Mouse (Mus musculus) splenic B cell, adult 2 months (primary cell): ENCODE data around the gene Atp5mpl.

Experiments used
- DNase-seq: peaks from one replicate; pipeline ENCODE4 v3.0.0-alpha.2; 2011; ENCODE audit warnings: low read depth, low spot score
- H3K27me3 ChIP-seq: 2 replicates; pipeline ENCODE4 v1.6.1; 2012; ENCODE audit warnings: mild to moderate bottlenecking, low read length, moderate library complexity, mixed read lengths; ENCODE audit not compliant: control insufficient read depth, poor library complexity, insufficient read depth, severe bottlenecking
- H3K36me3 ChIP-seq: 2 replicates; pipeline ENCODE4 v1.6.1; 2012; ENCODE audit warnings: mild to moderate bottlenecking, low read length, moderate library complexity, mixed read lengths; ENCODE audit not compliant: control insufficient read depth, poor library complexity, insufficient read depth, severe bottlenecking

Atp5mpl gene

GRCm38 (mm10) chr12:111966683-111967173, at the start of gene Atp5mpl:
TSS of gene Atp5mpl (minus strand) at chr12:111966977.
- DNase-seq: peak; percentile 95
- no peaks in the 10 kb centered on the region for H3K27me3 ChIP-seq

GRCm38 (mm10) chr12:112016346-112016745, 49.6 kb upstream of the Atp5mpl start:
- Histone ChIP-seq H3K36me3 (no peaks in the 10 kb centered on the region), H3K27me3 (no peaks in the 10 kb centered on the region)
- DNase-seq: no peak

More at GRCm38 (mm10) chr12:111966683-111967173, at the start of gene Atp5mpl:
- H3K36me3 ChIP-seq: no peaks in the 10 kb centered on the region

GRCm38 (mm10) chr12:112013271-112013801, 46.6 kb upstream of the Atp5mpl start:
- H3K27me3 ChIP-seq: no peaks in the 10 kb centered on the region
- no peaks in the 10 kb centered on the region for H3K36me3 ChIP-seq
- DNase-seq: no peak

- Histone ChIP-seq H3K27me3 (no peaks in the 10 kb centered on the region), H3K36me3 (no peaks in the 10 kb centered on the region)
- no peak for DNase-seq
These were observed 45.9 kb upstream of the Atp5mpl start for GRCm38 (mm10) chr12:112012511-112013270.

GRCm38 (mm10) chr12:112001223-112001622, 34.4 kb upstream of the Atp5mpl start:
- peak; percentile 64 for DNase-seq
- H3K36me3 ChIP-seq: no peaks in the 10 kb centered on the region
- H3K27me3 ChIP-seq: no peaks in the 10 kb centered on the region

- Histone ChIP-seq H3K27me3 (no peaks in the 10 kb centered on the region), H3K36me3 (no peaks in the 10 kb centered on the region)
- no peak for DNase-seq
These were observed 33.0 kb upstream of the Atp5mpl start for GRCm38 (mm10) chr12:111999735-112000134.

- no peaks in the 10 kb centered on the region for H3K36me3 ChIP-seq
- no peaks in the 10 kb centered on the region for H3K27me3 ChIP-seq
- DNase-seq: no peak
These were observed 28.4 kb upstream of the Atp5mpl start for GRCm38 (mm10) chr12:111995161-111995560.

GRCm38 (mm10) chr12:111992626-111993025, 25.8 kb upstream of the Atp5mpl start:
- no peak for DNase-seq
- Histone ChIP-seq H3K27me3 (no peaks in the 10 kb centered on the region), H3K36me3 (no peaks in the 10 kb centered on the region)

- DNase-seq: no peak
These were observed 20.0 kb upstream of the Atp5mpl start for GRCm38 (mm10) chr12:111986756-111987155.

GRCm38 (mm10) chr12:111983165-111983564, 16.4 kb upstream of the Atp5mpl start:
- Histone ChIP-seq H3K36me3 (no peaks in the 10 kb centered on the region), H3K27me3 (no peaks in the 10 kb centered on the region)
- no peak for DNase-seq

More at GRCm38 (mm10) chr12:111986756-111987155, 20.0 kb upstream of the Atp5mpl start:
- H3K36me3 ChIP-seq: no peaks in the 10 kb centered on the region
- H3K27me3 ChIP-seq: no peaks in the 10 kb centered on the region

GRCm38 (mm10) chr12:111981831-111982230, 15.1 kb upstream of the Atp5mpl start:
- Histone ChIP-seq H3K36me3 (no peaks in the 10 kb centered on the region), H3K27me3 (no peaks in the 10 kb centered on the region)
- no peak for DNase-seq

GRCm38 (mm10) chr12:111980887-111981367, 14.2 kb upstream of the Atp5mpl start, which contains the start of gene Rd3l:
TSS of gene Rd3l (minus strand) at chr12:111981317.
- no peak for DNase-seq
- no peaks in the 10 kb centered on the region for H3K36me3 ChIP-seq
- H3K27me3 ChIP-seq: no peaks in the 10 kb centered on the region

GRCm38 (mm10) chr12:111978274-111978673, 11.5 kb upstream of the Atp5mpl start:
- Histone ChIP-seq H3K27me3 (no peaks in the 10 kb centered on the region), H3K36me3 (no peaks in the 10 kb centered on the region)
- no peak for DNase-seq

- no peak for DNase-seq
- Histone ChIP-seq H3K27me3 (no peaks in the 10 kb centered on the region), H3K36me3 (no peaks in the 10 kb centered on the region)
These were observed 10.4 kb upstream of the Atp5mpl start for GRCm38 (mm10) chr12:111977138-111977537.

- no peaks in the 10 kb centered on the region for H3K36me3 ChIP-seq
- no peak for DNase-seq
These were observed 7.8 kb upstream of the Atp5mpl start for GRCm38 (mm10) chr12:111974578-111974977.

More at GRCm38 (mm10) chr12:111974578-111974977, 7.8 kb upstream of the Atp5mpl start:
- H3K27me3 ChIP-seq: no peaks in the 10 kb centered on the region
